Mouse (Mus musculus) frontal cortex, adult 2 months (tissue): ENCODE measurements around the gene Nol9. TPM values are rescaled to one million over a fixed set of nuclear protein-coding genes. Genes with fewer than 3 reads are reported as not detected.

Experiments
- DNase-seq, 2 experiments: peaks; one replicate each; pipeline ENCODE4 v3.0.0; 2022; ENCODE audit warnings: low spot score in 1 of 2; ENCODE audit errors: extremely low spot score in 1 of 2
- polyA plus RNA-seq: library from polyadenylated mRNA; depleted of rRNA; stranded (reverse); fragments of >200 nt; gene quantifications from 2 replicates; pipeline ENCODE4 v1.2.3, GENCODE M21; 2012

The Nol9 gene
- polyA plus RNA-seq, 1 experiment: 15.9 TPM

GRCm38 (mm10) chr4:152041924-152042641 lies 3.0 kb downstream of the Nol9 start:
- DNase-seq: no peak

DNA sequence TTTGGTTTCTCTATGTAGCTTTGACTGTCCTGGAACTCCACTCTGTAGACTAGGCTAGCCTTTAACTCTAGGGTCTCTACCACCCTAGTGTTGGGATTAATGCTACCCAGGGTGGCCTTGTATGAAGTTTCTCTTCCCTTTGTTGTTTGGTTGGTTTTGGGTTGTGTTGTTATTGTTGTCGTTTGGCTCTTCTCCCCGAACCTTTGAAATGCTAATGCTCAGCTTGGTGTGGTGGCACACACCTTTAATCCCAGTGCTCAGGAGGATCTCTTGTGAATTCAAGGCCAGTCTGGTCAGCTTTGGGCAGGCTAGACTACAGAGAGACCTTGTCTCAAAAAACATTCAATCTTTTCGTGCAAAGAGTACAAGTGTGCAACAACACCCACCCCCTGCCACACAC lies 4.0 kb downstream of the Nol9 start:
- DNase-seq: no peak

GRCm38 (mm10) chr4:152044609-152045008 lies 5.5 kb downstream of the Nol9 start:
- DNase-seq: no peak

DNA sequence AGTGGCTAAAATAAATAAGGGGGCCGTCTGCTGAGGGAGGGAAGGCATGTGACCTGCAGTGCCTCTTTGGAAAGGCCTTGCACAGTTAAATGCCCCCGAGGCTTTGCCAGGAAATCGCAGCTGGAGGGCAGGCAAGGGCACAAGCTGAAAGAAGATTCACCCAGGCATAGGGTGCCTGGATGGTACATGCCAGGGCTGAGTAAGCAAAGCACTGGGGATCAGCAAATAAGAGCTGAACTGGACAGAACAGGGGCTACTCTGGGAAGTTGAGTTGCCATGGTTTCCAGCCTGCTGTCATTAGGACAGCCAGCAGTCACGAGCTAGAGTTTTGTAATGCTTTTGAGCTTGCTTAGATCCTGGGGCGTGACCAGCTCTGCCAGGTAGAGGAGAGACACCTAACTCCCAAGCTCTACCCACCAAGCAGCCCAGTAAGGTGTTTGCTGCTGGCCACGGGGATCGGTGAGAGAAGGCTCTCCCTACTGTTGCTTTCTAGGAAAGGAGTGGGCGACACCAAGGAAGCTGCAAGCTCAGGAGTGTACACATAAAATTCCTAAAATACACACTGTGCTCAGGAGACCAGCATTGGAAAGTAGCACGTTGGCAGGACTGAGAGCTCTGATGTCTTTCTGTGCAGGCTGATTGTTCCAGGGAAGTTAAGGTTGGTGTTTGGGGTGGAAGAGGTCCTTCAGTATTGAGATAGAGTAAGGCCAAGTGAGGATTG lies 23.4 kb downstream of the Nol9 start:
- peak in 1 of 2 experiments; percentile 24 for DNase-seq

- no peak for DNase-seq
These were observed 28.2 kb downstream of the Nol9 start for GRCm38 (mm10) chr4:152067280-152067679.

GRCm38 (mm10) chr4:152068166-152068724 lies 29.1 kb downstream of the Nol9 start:
- no peak for DNase-seq

GRCm38 (mm10) chr4:152069245-152069644 lies 30.1 kb downstream of the Nol9 start:
- DNase-seq: no peak

- no peak for DNase-seq
These were observed 31.6 kb downstream of the Nol9 start for GRCm38 (mm10) chr4:152070494-152071396.

GRCm38 (mm10) chr4:152072121-152072601 lies 33.0 kb downstream of the Nol9 start, which contains the start of gene Plekhg5:
TSS of gene Plekhg5 (plus strand) at chr4:152072498.
- DNase-seq: no peak

- no peak for DNase-seq
These were observed 33.5 kb downstream of the Nol9 start for GRCm38 (mm10) chr4:152072655-152073054.

GRCm38 (mm10) chr4:152073715-152074114 lies 34.6 kb downstream of the Nol9 start:
- DNase-seq: no peak

- no peak for DNase-seq
These were observed 35.4 kb downstream of the Nol9 start for GRCm38 (mm10) chr4:152074548-152074947.

DNA sequence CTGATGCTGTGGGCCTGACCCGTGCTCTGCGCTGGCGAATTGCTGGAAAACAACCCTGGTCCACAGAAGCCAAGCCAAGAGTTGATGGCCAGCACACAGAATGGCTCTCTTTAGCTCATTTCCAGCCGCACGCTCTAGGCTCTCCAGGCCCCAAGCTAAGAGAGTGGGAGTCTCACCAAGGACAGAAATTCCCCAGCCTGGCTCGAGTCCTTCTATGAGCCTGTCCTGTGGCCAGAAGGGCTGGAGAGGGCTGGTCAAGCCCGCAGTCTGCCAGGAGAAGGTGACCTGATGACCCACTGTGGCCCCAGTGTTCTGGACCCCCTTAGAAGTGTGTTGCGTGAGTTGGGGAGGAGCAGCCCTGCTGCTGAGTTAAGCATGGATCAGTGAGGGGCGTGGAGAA lies 38.1 kb downstream of the Nol9 start:
- DNase-seq: no peak

- DNase-seq: no peak
These were observed 39.0 kb downstream of the Nol9 start for GRCm38 (mm10) chr4:152078105-152078530.

DNA sequence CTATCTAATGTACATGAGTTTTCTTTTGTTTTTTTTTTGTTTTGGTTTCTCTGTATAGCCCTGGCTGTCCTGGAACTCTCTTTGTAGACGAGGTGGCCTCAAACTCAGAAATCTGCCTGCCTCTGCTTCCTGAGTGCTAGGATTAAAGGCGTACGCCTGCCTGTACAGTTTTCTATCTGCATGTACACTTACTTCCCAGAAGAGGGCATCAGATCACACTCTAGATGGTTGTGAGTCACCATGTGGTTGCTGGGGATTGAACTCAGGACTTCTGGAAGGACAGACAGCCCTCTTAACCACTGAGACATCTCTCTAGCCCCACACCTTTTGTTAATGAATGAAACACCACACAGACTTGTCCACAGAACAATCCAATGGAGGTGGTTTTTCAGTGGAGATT lies 40.1 kb downstream of the Nol9 start:
- no peak for DNase-seq

- no peak for DNase-seq
These were observed 40.8 kb downstream of the Nol9 start for GRCm38 (mm10) chr4:152079931-152080330.

DNA sequence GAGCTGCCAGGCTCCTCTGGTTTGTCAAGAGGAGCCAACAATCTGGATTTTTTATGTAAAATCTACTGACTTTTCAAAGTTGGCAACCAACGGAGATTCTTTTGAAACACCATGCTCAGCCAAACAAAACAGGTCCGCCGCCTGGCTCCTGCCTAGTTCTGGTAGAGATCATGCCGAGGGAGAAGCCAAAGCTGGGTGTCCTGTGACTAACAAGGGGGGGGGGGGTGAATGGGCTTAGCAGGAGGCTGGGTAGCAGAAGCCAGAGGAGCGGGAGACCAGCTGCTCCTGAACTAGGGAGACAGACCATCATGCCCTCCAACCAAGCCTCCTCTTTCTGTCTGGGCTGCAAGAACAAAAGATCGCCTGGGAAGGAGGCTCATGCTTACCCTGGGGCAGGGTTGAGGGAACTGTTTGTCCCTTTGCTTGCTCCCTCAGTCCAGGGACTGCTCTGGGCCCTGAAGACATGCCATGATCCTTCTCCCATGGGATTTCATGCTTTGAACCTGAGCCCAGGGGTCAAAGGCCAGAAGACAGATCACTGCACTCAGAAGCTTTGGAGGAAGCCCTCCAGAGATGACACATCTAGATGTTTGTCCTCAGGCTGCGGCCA lies 44.6 kb downstream of the Nol9 start:
- no peak for DNase-seq

DNA sequence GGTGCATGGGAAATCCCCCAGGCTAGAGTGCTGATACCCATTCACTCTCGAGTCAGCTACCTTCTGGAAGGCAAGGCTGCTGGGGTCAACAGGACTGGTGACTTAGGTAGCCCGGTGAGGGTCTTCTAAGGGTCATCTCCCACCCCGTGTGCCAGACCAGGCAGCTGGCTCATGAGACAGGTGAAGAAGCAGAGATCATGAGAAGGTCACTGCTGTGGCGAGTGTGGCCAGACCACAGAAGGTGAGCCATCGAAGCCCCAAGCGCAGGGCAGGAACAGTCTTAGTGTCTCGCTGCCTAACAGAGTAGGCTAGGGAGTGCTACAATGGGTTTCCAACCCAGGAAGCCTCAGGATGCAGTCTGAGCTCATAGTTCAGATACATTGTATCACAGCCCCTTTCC lies 45.5 kb downstream of the Nol9 start:
- DNase-seq: no peak

DNA sequence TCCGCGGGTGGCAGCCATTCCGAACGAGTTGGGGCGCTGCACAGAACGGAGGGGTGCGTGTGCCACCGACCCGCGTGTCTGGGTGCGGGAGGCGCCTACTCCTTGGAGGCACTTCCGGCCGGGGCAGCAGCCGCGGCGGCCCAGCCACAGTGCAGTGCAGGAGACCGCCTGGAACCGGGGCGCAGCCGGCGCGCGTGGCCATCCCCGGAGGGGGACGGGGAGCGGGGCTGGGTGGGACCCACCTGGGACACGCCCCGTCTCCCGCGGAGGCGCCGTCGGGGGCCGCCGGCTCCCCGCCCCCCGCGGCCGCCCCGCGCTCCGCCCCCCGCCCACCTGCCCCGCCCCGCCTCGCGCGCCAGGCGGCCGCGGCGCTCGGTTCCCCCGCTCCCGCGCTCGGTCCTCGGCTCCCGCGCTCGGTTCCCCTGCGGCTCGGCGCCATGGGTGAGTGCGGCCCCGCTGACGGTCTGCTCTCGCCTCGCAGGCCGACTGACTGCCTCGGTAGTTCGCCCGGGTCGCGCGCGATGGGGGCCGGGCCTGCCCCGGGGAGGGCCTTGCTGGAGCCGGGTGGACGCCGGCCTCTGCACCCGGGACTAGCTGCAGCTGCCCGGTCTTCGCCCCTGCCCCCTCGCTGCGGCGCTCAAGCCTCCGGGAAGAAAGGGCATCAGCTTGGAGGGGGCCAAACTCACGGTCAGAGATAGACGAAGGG lies 47.5 kb downstream of the Nol9 start:
- DNase-seq: peak in 1 of 2 experiments; percentile 55
